Mouse (Mus musculus): ENCODE measurements around the gene Podn.
"Not testable (repeated sequence)": the region's sequence is repeated elsewhere in the genome, so short reads cannot be mapped to it uniquely, and the experiment has no call there.

Gene Podn

GRCm38 (mm10) chr4:108096345-108096744 lies at the start of gene Podn:
Podn (minus strand) TSS chr4:108096445.
- DNase-seq (ENCODE audit: low spot score) = no peak

- DNase-seq (ENCODE audit: low spot score) = not testable (repeated sequence)
Measured at GRCm38 (mm10) chr4:108145554-108145953, 49.3 kb upstream of the Podn start.

- DNase-seq (ENCODE audit: low spot score) = no peak
Measured at GRCm38 (mm10) chr4:108144880-108145279, 48.6 kb upstream of the Podn start, which contains the start of gene Scp2. Scp2 (minus strand) TSS chr4:108144998.

GRCm38 (mm10) chr4:108143778-108144177 lies 47.5 kb upstream of the Podn start:
- DNase-seq (ENCODE audit: low spot score) = no peak

GRCm38 (mm10) chr4:108143178-108143577 lies 46.9 kb upstream of the Podn start:
- DNase-seq (ENCODE audit: low spot score) = not testable (repeated sequence)

- no peak for DNase-seq (ENCODE audit: low spot score)
Measured at GRCm38 (mm10) chr4:108136938-108137337, 40.7 kb upstream of the Podn start.

GRCm38 (mm10) chr4:108130452-108130851 lies 34.2 kb upstream of the Podn start:
- DNase-seq (ENCODE audit: low spot score) = no peak

- DNase-seq (ENCODE audit: low spot score) = no peak
Measured at GRCm38 (mm10) chr4:108128339-108128738, 32.1 kb upstream of the Podn start.

GRCm38 (mm10) chr4:108127516-108127915 lies 31.3 kb upstream of the Podn start:
- no peak for DNase-seq (ENCODE audit: low spot score)

- no peak for DNase-seq (ENCODE audit: low spot score)
Measured at GRCm38 (mm10) chr4:108126260-108126659, 30.0 kb upstream of the Podn start.

- no peak for DNase-seq (ENCODE audit: low spot score)
Measured at GRCm38 (mm10) chr4:108124104-108124503, 27.9 kb upstream of the Podn start.

GRCm38 (mm10) chr4:108117924-108118876 lies 22.0 kb upstream of the Podn start:
- peak; percentile 94 for DNase-seq (ENCODE audit: low spot score)

GRCm38 (mm10) chr4:108117488-108117887 lies 21.2 kb upstream of the Podn start:
- DNase-seq (ENCODE audit: low spot score) = no peak

- no peak for DNase-seq (ENCODE audit: low spot score)
Measured at GRCm38 (mm10) chr4:108116466-108116865, 20.2 kb upstream of the Podn start.

- no peak for DNase-seq (ENCODE audit: low spot score)
Measured at GRCm38 (mm10) chr4:108110706-108111105, 14.5 kb upstream of the Podn start.

- DNase-seq (ENCODE audit: low spot score) = no peak
Measured at GRCm38 (mm10) chr4:108109728-108110127, 13.5 kb upstream of the Podn start.

- DNase-seq (ENCODE audit: low spot score) = no peak
Measured at GRCm38 (mm10) chr4:108092741-108093397, 3.4 kb downstream of the Podn start.

- DNase-seq (ENCODE audit: low spot score) = no peak
Measured at GRCm38 (mm10) chr4:108083993-108084392, 12.3 kb downstream of the Podn start.

- DNase-seq (ENCODE audit: low spot score) = no peak
Measured at GRCm38 (mm10) chr4:108083032-108083735, 13.1 kb downstream of the Podn start.

- DNase-seq (ENCODE audit: low spot score) = no peak
Measured at GRCm38 (mm10) chr4:108082401-108082806, 13.8 kb downstream of the Podn start.

GRCm38 (mm10) chr4:108080876-108081275 lies 15.4 kb downstream of the Podn start:
- no peak for DNase-seq (ENCODE audit: low spot score)

GRCm38 (mm10) chr4:108079762-108080161 lies 16.5 kb downstream of the Podn start:
- DNase-seq (ENCODE audit: low spot score) = no peak

Measured in lung, postnatal 25 days (tissue).